Mouse (Mus musculus): Measurements from ENCODE around the gene Gm49405. TPM values are rescaled to one million over a fixed set of nuclear protein-coding genes. Genes with fewer than 3 reads are reported as not detected.

The Gm49405 gene
- total RNA-seq, 2 experiments from 2014 or later = 1.4 to 2.4 TPM

GRCm38 (mm10) chr19:3988066-3988465, 12.4 kb upstream of the Gm49405 start:
- DNase-seq = no peak

- no peak for DNase-seq
Observed at GRCm38 (mm10) chr19:3988750-3989149, 11.7 kb upstream of the Gm49405 start.

DNA sequence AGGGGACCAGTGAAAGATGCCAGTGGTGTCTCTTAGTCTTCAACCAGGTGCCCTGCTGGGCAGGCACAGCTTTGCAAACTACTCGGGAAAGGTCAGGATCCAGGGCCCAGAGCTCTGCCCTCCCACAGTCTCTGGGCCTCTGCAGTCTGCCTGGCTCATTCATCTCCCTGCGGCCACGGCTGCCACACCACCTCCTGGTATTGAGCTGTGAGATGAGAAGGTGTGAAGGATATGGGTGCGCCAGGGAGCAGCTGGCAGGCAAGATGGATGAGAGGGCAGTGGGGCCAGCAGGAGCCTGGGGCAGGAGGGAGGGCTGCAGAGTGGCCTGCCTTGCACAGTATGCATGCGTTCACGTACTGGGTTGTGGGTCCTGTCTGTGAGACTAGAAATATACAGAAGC, 9.6 kb upstream of the Gm49405 start:
- no peak for DNase-seq

GRCm38 (mm10) chr19:3991562-3991961, 8.9 kb upstream of the Gm49405 start:
- DNase-seq = no peak

GRCm38 (mm10) chr19:3991966-3992365, 8.5 kb upstream of the Gm49405 start:
- DNase-seq = no peak

DNA sequence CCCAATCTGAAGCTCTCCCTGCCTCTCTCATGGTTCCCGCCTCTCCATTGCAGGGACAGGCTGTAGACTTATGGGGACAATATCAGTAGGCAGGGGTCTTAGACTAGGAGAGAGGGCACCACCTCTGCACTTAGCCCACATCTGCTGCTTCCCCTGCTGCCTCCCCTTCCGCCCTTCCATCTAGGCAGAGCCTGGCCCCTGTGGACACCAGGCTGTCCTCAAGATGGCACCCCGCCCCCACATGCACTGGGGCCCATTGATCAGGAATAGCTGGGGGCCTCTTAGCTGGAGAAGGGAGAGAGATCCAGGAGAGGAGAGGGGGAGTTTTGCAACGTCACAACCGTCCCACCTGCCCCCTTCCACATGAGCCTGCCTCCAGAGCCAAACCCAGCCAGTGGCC, 8.0 kb upstream of the Gm49405 start, which contains the start of gene Tbx10:
Tbx10 (plus strand) TSS at position 337 of the 400 bp plus-strand sequence.
- DNase-seq = no peak

GRCm38 (mm10) chr19:3994932-3995331, 5.5 kb upstream of the Gm49405 start:
- DNase-seq = no peak

GRCm38 (mm10) chr19:3995505-3995904, 4.9 kb upstream of the Gm49405 start:
- DNase-seq = no peak

GRCm38 (mm10) chr19:3996106-3996505, 4.3 kb upstream of the Gm49405 start:
- no peak for DNase-seq

GRCm38 (mm10) chr19:3996747-3997146, 3.7 kb upstream of the Gm49405 start:
- no peak for DNase-seq

- no peak for DNase-seq
Observed at GRCm38 (mm10) chr19:3997231-3997630, 3.2 kb upstream of the Gm49405 start.

DNA sequence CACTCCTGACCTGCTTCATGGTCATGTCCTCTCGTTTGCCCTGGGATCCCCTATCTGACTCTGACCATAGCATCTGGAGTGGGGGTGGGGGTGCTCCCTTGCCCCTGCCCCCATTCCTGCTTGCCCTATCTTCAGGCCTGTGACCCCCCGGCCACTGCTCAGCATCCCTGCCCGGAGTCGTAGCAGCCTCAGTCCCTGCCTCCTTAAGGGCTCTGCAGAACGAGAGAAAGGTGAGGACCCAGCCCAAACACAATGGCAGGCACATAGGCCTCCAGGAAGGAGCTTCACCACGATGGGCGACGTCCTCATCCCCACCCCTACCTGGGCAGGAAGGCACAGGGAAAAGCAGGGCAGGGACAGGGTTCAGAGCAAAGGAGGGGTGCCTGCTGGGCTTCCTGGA, 2.1 kb upstream of the Gm49405 start:
- DNase-seq = no peak

DNA sequence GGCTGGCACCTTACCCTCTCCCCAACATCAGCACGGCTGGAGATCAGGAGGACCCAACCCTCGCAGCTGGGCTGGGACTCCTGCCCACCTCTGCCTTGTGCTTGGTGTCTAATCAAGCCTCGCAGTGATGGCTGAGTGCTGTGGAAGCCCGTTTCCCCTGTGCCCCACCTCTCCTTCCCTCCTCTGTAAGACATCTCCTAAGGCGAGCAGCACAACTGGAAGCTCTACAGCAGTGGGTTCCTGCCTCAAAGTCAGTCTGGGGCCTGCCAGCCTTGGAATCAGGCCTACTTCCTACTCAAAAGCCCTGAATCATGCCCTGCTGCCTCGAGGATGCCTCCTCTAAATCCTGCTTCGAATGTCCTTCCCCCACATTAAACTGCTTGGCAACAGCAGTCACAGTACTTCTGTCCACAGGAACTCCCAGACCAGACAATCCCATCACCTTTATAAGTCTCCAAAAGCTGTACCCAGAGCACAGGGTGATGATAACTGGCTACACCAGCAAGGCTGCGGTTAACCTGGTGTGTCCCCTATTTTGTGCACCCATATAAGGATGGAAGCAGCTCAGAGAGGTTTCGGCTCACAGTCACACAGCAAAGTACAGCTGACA, 1.2 kb upstream of the Gm49405 start:
- no peak for DNase-seq

DNA sequence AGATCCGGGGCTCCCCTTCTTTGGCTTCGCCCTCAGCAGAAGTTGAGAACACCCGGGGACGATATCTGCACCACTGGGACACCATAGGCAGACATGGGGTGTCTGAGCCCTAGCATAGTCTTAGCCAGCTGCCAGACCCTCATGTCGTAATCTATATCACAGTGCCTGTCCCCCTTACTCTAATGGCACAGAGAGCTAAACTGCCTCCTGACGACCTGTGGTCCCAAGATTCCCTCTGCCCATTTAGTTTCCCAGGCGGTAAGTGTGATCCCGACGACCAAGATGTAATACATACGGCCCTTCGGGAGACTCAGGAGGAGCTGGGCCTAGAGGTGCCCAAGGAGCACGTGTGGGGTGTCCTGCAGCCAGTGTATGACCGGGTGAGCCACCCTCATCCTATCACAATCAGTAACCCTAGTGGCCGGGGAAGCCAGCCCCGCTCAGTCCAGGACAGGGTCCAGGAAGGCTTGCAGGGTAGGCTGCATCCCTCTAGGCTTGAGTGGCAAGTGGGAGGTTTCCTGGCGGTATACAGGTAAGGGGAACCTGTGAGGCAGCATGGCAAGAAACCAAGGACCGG, 611 bp downstream of the Gm49405 start:
- no peak for DNase-seq

GRCm38 (mm10) chr19:4001752-4002151, 1.3 kb downstream of the Gm49405 start:
- DNase-seq = no peak

DNA sequence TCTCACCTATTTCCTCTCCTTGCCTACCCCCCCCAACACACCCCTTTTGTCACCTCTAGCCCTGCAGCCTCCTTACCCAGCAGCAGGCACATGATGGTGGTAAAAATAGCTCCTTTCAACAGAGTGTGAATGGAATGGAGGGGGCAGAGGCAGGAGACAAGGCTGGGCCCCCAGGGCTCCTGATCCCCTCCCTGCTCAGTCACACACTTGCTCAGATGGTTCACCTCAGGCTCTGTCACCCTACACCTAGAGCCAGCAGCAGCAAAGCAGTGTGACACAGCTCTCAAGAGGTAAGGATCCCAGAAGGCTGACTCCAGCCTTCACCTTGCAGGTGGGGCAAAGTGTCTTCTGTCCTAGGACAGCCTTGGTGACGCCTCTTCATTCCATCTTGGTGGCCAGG, 2.7 kb downstream of the Gm49405 start, which contains the start of gene Doc2g:
Doc2g (plus strand) TSS at position 202 of the 400 bp plus-strand sequence.
- DNase-seq = peak; percentile 47

GRCm38 (mm10) chr19:4003641-4004040, 3.2 kb downstream of the Gm49405 start:
- DNase-seq = no peak

- DNase-seq = no peak
Observed at GRCm38 (mm10) chr19:4004331-4004730, 3.9 kb downstream of the Gm49405 start.

DNA sequence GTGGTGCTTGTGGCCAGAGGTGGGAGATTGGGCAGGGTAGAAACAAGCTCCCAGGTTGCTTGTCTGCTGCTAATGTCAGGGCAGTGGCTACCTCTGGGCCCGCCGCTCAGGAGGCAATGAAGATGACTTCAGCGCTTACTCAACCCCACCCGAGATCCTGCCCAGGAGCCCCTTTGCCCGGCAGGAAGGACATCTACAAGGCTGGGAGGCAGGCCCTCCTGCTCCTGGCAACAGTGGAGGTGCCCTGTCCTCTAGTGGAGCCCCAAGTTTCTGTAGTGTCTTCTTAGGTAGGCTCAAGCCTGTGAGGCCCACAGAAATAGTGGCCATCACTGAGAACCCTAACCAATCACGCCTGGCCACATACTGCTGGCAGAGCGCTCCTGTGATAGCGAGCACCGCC, 4.7 kb downstream of the Gm49405 start:
- DNase-seq = no peak

DNA sequence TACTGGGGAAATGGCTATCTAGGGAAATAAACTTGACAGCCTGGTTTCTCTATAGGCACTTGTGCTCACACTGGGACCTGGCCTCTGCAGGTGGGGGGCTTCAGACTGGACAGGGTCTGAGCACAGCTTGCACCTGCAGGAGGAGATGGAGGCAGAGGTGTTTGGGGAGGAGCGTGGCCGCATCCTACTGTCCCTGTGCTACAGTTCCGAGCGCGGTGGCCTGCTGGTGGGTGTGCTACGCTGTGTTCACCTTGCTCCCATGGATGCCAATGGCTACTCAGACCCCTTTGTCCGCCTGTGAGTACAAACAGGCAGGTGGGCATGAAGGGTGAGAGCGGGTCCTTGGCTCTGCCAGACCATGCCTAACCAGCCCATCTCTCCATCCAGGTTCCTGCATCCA, 5.5 kb downstream of the Gm49405 start:
- DNase-seq = no peak

GRCm38 (mm10) chr19:4011086-4011485, 10.7 kb downstream of the Gm49405 start:
- no peak for DNase-seq

DNA sequence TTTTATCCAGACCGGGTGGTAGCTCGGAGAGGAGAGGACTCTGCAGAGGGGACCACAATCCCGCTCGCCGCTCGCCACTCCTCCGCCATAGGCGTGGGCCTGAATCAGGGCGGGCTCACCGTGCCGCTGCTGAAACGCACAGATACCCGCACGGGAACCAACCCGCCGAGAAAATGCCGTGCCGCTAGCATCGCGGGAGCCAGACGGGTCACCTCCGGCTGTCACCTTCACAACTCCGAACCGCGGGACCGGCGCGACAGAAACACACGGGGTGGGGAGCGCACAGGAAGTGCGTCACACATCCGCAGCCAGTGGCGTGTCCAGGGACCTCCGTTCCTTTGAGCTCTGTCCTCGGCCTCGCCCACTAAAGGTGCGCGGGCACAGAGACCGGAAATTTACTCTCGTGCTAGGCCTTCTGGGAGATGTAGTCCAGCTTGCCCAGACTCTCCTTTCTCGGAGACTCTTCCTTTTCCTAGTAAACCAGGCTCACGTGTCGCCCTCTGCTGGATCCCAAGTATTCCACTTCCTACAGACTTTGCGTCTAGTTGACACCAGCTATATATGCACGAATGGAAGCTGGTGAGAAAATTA, 12.1 kb downstream of the Gm49405 start, which contains the start of gene Ndufv1:
Ndufv1 (minus strand) TSS at position 375 of the 591 bp plus-strand sequence.
- DNase-seq = peak; percentile 96

- no peak for DNase-seq
Observed at GRCm38 (mm10) chr19:4013066-4013465, 12.6 kb downstream of the Gm49405 start.

- DNase-seq = no peak
Observed at GRCm38 (mm10) chr19:4014802-4015201, 14.4 kb downstream of the Gm49405 start.

Data from heart, postnatal 4 days (tissue).